Mouse (Mus musculus): ENCODE measurements at regions not wholly inside any gene's neighbourhood (a gene's known extent, or its start where the extent isn't known, plus 50 kb on each side); places are given as distances from the start of the nearest gene placed in this dataset.

DNA sequence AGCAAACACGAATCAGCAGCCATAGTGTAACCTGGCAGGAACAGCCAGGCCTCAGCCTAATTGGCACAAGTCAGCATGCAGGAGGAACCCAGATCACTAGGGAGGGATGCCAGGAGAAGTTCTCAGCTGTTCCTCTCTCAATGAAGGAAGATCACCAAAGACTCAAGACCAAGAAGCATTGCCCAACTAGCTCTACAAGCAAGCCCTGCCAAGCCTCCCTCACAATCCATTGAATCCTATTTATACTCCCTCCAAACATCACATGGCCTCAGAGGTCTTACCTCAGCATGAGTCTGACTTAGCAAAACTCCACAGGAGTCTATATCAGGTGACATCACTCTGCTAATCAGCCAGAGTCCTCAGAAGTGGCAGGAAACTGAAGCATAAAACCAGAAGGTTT, 135.1 kb downstream of the Rbm43 start:
- DNase-seq (ENCODE audit: low spot score) = no peak

DNA sequence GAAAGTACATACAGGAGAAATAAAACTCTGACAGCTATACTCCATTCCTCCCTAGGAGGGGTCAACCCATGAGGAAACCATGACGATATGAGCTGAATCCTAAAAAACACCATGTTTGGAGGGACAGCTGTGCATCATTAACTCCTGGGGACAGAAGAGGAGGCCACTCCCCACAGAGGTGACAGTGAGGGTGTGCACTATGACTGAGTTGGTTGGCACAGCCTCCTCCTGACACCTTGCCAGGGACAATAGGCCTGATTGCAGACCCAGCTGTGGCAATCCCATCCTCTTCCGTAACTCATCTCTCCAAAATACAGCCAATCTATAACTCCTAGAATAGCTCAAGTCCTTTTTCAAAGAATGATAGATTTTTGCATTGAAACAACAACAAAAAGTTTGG, 112.0 kb downstream of the Rbm43 start:
- DNase-seq (ENCODE audit: low spot score) = no peak

DNA sequence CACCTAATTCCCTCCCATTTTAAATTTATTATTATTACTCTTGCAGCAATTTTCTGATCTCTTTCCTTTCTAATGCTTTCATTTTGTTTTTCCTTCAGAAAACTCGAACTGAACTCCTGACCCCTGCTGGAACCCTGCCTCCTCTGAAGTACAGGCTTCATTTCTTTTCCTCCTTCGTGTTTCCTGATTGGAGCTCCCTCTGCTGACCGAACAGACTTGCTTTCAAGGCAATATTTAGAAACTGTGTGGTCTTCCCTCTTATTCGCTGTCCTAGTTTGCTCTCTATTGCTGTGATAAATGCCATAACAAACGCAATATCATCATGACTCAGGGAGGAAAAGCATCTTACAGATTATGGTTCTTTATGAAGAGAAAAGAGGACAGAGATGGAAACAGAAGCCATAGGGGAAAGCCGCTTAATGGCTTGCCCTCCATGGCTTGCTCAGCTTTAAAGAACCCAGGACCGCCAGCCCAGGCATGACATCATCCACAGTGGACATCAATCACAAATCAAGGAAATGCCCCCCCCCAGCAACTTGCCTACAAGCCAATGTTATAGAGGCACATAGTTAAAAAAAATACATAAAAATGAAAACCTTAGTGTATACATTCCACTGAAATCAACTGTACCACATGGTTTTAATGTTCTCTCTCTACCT, 104.5 kb downstream of the Rbm43 start:
- peak; percentile 48 for DNase-seq (ENCODE audit: low spot score)

DNA sequence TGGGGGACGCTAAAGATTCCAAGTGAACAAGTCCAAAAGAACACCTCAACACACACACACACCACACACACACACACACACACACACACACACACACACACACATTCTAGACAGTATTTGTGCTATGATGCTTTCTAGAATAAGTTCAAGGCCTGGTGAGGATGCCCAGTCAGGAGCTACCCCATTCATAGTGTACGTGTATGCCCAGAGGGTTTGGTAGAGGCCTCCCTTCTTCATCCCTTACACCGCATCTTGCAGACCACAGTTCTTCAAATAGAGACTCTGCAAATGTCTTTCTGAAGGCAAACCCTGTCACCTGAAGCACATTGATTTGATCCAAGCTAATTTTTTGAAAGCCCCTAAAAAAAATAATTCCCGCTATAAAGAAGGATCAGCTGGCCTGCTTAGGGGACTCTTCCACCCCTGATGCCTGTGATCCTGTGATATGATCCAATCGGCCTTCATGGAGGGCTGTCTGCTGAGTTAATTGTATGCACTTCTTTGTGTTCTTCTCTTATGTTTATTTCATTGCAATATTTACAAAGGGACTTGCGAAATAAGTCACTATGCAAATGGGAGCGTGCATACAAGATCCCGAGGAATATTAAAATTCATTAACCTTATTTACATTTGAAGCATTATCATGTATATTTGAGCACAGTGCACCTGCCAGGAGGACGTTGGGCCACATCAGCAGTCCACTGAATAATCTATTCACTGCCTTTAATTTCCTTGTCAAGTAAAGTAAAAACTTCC, 103.8 kb downstream of the Rbm43 start:
- no peak for DNase-seq (ENCODE audit: low spot score)

DNA sequence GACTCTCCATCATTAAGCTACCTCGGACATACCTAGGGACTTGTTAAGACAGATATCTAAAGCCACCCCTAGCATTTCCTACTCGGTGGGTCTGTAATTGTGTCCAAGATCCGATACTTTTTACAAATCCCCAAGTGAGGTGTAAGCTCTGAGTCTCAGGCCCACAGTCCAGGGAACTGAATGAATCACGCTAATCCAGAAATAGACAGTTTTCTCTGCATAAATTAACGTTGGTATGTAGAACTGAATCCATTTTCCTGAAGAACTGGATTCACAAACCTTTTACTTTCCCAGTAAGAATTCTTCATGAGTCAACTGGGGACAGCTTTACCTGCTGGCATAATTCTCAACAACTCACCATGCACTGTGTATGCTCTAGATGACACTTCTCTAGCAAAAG, 97.1 kb downstream of the Rbm43 start:
- DNase-seq (ENCODE audit: low spot score) = no peak

DNA sequence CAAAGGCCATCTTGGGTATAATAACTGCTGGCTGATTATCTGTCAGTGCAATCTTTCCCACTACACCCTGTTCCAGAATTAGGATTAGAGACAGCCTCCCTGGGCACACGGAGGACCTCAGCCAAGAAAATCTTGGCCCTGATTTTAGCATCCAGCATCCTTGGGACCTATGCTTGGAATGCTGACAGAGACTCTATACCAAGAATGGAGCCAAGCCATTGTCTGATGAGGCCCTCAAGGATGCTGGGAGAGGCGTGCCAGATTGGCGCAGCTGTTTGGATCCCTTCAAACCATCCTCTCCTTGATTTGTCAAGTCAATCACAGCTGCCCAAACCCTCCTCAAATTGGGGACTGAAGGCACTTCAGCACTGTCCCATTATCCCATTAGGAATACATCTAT, 94.2 kb downstream of the Rbm43 start:
- no peak for DNase-seq (ENCODE audit: low spot score)

DNA sequence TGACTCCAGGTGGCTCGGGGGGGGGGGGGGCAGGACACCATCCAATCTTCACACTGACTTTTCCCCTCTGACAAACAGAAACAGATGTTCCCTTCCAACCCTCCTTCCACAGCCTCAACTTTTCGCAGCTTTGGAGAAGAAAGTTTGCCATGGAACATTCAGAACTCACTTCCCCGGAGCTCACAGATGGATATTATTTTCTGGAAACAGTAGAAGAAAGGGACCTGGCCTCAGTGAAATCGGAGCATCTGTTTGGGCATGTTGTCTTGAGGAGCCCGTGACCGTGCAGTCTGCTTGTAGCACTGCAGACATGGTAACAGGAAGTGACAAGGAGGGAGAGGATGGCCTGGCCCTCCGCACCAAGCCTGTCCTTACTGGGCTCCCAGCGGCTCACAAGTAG, 90.1 kb downstream of the Rbm43 start:
- DNase-seq (ENCODE audit: low spot score) = no peak

DNA sequence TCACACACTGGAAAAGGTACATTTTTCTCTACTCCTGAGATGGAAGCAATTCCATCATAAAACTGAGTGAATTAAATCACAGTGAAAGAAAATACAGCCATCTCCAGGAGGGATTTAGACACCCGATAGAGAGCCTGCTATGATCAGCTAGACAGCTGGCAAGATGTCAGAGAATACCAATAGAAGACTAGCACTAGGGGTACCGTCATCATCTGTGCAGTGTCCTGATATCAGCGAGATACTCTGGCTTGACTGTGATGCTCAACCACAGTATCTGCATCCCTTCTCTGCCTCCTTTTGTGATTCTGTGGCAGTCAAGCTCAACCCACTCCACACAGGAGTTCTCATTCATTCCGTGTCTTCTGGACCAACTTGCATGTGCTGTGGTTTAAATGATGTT, 87.4 kb downstream of the Rbm43 start:
- no peak for DNase-seq (ENCODE audit: low spot score)

DNA sequence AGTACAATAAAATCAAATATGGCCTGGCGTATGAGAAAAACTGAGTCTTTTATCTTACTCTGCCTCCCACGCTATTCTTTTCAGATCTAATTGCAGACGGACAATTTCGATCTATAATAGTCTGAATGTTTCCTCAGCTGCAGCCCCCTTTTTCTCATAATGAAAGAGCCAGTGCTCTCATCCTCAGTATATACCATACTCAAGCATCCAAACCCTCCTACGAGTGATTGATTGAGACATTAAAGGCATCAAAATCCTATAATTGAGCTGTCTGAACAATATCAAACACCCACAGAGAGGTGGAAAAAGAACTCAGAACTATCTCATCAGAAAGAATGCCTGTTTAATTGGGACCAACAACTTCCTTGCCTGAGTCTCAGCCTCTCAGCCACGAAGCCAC, 87.0 kb downstream of the Rbm43 start:
- no peak for DNase-seq (ENCODE audit: low spot score)

DNA sequence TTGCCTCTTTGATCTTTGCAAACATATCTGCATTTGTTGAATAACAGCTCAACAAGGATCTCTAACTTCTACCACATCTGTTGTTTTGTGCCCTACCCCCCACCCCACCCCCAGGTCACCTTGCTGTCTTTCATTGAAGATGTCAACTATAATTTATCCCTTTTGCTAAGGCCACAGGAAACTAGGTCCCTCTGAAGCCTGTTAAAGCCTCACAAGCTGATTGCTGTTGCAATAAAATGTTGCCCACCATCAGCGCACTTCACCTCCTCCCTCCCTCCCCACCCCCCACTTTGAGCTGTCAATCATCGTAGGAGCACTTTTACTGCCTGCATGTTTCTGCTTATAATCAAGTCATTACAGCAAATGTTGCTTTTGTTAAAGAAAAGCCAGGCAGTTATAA, 86.5 kb downstream of the Rbm43 start:
- no peak for DNase-seq (ENCODE audit: low spot score)

DNA sequence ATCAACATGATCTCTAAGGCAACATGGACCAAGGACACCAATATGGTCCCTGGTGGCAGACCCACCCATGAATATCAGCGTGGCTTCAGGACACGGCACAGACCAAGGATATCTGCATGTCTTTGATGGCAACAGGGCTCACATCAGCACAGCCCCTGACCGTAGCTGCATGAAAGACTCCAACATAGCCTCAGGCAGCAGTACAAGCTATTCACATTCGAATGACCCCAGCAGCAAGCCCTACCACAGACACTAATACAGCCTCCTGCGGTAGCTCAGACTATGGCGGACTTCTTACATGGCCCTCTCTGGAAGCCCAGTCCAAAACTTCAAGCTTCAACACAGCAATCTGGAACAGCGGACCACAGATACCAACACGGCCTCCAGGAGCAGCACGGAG, 84.4 kb downstream of the Rbm43 start:
- DNase-seq (ENCODE audit: low spot score) = no peak

DNA sequence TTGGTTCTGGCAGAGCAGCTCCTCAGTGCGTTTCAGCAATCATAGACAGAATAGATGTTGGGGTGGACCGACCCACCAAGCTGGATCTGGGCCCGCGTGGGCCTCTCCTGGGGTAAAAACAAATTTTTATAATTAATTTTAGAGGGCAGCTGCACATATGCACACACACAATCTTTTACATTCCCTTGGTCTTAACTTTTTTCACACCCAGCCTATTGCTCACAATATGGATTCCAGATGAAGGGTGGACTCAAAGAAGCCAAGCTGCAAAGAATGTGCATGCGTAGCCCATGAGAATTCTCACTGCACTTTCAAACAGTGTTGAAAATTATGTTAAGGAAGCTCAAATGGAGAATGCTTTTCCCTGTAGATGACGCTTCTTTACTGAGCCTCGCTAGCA, 83.3 kb downstream of the Rbm43 start:
- DNase-seq (ENCODE audit: low spot score) = no peak

DNA sequence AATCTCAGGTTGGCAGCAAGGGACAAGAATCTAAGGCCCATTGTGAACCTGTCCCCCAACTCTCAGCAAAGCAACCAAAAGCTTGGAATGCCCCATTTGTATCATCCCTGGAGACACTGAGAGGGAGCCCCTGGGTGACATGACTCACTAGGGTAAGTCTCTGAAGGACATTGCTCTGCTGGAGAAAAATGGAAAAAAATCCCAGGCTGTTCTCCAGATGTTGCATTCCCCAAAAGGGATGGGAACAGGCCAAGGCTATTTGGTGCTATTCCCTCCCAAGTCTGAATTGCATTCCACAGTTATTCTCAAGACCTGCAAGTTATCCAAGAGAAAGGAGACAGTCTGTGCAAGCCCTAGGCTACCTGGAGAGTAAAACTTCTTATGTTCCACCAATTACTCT, 77.7 kb downstream of the Rbm43 start:
- peak; percentile 7 for DNase-seq (ENCODE audit: low spot score)

DNA sequence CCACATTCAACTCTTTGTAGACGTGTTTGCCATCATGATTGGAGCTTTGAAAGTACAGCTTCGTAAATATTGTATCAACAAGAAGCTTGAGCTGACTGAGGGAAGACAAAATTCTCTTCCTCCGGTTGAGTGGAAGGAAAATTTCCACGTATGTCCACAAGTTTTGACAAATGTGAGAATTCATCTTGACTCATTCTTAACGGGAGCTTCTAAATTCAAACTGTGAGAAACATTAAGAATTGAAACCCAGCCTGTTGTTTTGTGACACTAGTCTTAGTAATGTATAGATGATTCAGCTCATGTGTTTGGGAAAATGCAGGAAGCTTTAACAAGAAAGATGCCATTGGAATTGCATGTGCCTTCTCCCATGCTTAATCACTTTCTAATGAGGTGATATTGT, 68.9 kb downstream of the Rbm43 start:
- DNase-seq (ENCODE audit: low spot score) = no peak

DNA sequence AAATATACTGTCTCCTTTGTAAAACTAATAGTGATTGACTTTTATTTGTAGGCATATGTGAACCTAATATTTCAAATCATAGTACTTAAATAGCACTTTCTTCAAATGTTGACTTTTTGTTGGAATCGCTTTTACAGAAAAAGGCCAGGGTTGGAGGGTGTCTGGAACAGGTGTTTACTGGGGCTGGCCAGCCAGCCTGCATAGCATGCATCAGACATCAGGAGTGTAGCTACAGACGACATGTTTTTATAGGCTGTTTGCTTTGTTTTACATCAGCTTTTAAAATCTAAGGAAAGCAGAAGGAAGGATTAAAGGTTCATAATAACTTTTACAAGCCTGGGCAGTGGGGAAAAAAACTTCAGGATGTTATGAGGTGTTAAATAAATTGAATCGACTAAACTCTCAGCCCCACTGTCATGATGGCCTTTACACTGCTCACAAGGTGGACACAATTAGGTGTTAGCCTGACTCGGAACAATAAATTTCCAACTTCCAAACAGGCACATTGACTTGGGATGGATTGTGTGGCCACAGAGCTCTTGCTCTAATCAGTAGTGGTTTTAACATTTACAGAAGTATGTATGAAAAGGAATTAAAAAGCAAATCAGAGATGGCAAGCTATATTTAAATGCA, 66.0 kb downstream of the Rbm43 start:
- DNase-seq (ENCODE audit: low spot score) = no peak

DNA sequence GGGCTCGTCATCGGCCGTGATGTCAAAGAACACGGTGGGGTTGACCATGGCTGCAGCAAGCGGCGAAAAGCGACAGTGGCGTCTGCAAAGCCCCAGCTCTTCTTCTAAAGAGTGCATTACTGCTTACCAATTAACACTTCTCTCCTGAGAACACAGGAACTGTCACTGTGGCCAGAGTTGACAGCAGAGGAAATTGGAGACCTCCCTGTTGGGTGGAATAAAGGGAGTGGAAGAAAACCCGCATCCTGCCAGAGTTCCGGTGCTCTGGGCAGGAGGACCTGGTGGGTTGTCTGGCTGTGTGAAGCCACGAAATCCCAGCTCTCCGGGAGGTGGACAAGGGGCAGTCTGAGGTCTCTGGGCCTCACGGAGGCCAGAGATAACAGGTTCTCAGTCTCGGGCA, 63.4 kb downstream of the Rbm43 start:
- DNase-seq (ENCODE audit: low spot score) = no peak
